Mouse (Mus musculus) G1E (cell line): ENCODE results near the gene Sstr3.

Experiments used
- CTCF ChIP-seq: IDR thresholded peaks from 2 replicates; pipeline ENCODE4 v1.5.1; 2012; ENCODE audit warnings: low read depth, low read length, inconsistent platforms, mixed read lengths
- GATA1 ChIP-seq: IDR thresholded peaks from 2 replicates; pipeline ENCODE4 v1.6.1; 2012; ENCODE audit warnings: borderline replicate concordance, low read length, inconsistent platforms, mixed read lengths
- TAL1 ChIP-seq: conservative IDR thresholded peaks from 2 replicates; pipeline ENCODE4 v1.6.1; 2012; ENCODE audit warnings: low read depth, low read length, inconsistent platforms, mixed read lengths

DNA sequence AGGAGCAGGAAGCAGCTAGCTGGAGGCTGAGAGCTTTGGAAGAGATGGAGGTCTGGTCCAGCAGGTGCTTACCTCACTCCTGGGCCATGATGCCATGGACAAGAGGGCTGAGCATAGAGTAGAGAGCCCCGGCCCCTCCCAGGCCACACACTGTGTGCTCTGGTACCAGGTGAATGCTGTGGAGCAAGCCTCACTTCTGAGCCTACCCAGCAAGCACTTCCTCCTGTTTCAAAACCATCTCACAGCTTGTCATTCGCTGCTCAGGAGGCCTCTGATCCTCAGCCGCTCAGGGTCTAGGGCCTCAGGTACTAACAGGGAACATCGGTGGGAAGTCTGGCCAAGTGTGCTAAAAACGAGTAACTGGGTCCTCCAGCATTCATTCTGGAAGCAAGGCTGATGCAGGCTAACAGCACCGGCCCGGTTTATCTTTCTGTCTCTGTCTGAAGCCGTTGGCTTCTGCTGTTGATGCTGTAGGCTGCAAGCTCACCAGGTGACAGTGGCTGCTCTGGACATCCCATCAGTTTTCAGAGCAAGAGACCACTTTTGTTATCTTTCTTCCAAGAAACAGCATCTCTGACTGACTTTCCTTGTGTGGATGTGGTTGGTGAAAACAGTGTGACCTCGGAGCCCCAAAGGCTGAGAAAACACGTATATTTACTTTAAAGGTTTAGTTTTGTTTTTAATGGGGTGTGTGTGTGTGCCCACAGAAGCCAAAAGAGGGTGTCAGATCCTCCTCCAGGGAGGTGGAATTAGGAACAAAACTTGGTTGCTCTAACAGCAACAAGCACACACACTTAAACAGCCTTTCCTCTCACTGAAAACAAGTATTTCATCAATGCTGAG lies 13.4 kb upstream of the Sstr3 start:
- TF ChIP-seq CTCF (no peak), TAL1 (no peak), GATA1 (no peak)
